Mouse (Mus musculus): Measurements from ENCODE around the gene Sidt1.

GRCm38 (mm10) chr16:44268541-44269215 lies 64.3 kb downstream of the Sidt1 start:
- TF ChIP-seq CTCF (IDR thresholded peaks at IDR 0.05; ENCODE audit: borderline replicate concordance, control insufficient read depth, extremely low read depth, insufficient read depth, low read length, poor library complexity) (no peak), POLR2A (IDR thresholded peaks at IDR 0.05; ENCODE audit: control insufficient read depth, extremely low read depth, insufficient read depth, low read length, poor library complexity) (no peak)

Measured in thymus, adult 2 months (tissue).